ENCODE assay signal across 17 mouse cellular contexts in the genomic region with DNA sequence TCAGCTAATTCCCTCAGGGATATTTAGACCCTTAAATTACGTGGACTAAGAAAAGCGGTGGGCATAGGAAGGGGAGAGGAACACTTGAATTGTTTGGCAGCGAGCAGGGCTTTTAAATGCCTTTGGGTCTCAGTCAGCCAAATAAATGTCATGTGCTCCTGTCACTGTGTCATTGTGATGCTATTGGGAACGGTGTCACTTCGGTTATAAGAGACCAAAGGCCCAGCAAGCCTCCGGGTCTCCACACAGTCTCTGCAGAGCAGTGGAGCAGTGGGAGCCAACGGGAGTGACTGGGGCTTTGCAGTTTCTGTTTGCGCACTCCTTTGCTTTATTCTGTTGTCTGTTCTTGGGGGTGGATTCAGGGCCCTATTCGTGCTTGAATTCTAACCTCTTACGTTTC. TPM values are rescaled to one million over a fixed set of nuclear protein-coding genes. Genes with fewer than 3 reads are reported as not detected.
DNase-seq lines count a peak whose midpoint lies in the region; ATAC-seq and TF ChIP-seq lines count a peak whose summit lies in the region.
"Had no signal": no experiment of that assay in that cellular context is flagged by ENCODE, and none has a peak within 500 bp of the region (broad histone marks: within the 10 kb centered on the region; RNA-seq: fewer than 3 reads in every experiment).

No protein-coding gene starts in this region.

- H3K27ac ChIP-seq in forebrain, embryonic 10.5 days: peak overlapping the region; percentile 57; the same call in 1 of the 2 replicates
- H3K27ac ChIP-seq in forebrain, embryonic 12.5 days: no peak overlapping the region
- H3K27ac ChIP-seq in heart, postnatal 0 days (ENCODE audit: low read depth): no peak overlapping the region
- no peak overlapping the region for H3K27ac ChIP-seq in heart, adult 2 months
- H3K27ac ChIP-seq in lung, embryonic 16.5 days (ENCODE audit: low read length): 0 out of 2 replicates have a peak overlapping the region, but pooled peaks have one; percentile 4
- peak overlapping the region; percentile 80 for H3K27ac ChIP-seq in limb, embryonic 15.5 days
- H3K27ac ChIP-seq: hindbrain, embryonic 14.5 days had no signal

- no peak for TF ChIP-seq EP300 in heart, postnatal 0 days (IDR thresholded peaks at IDR 0.05; ENCODE audit: low read depth)
- TF ChIP-seq EP300 in heart, adult 2 months (IDR thresholded peaks at IDR 0.05; ENCODE audit: insufficient read depth, low read depth, low read length): no peak

- intact Hi-C loops in heart, adult 2 months (cut with DNase I): no loop called here

- H3K36me3 ChIP-seq in forebrain, embryonic 10.5 days (replicated peaks): peaks cover 14% of the 10 kb centered on the region; the same call in 1 of the 2 replicates
- H3K36me3 ChIP-seq in forebrain, embryonic 12.5 days (replicated peaks): no peaks in the 10 kb centered on the region
- no peaks in the 10 kb centered on the region for H3K36me3 ChIP-seq in heart, postnatal 0 days (replicated peaks; ENCODE audit: control insufficient read depth, insufficient read depth, low read length)
- no peaks in the 10 kb centered on the region for H3K36me3 ChIP-seq in heart, adult 2 months (ENCODE audit: control insufficient read depth, insufficient read depth, low read length)
- H3K36me3 ChIP-seq in lung, embryonic 16.5 days (ENCODE audit: control insufficient read depth, insufficient read depth, low read length): peaks cover 2% of the 10 kb centered on the region; the same call in 1 of the 2 replicates
- peaks cover 13% of the 10 kb centered on the region for H3K36me3 ChIP-seq in limb, embryonic 15.5 days

- H3K4me1 ChIP-seq in forebrain, embryonic 10.5 days: peaks cover 63% of the 10 kb centered on the region
- peaks cover 22% of the 10 kb centered on the region; the same call in 1 of the 2 replicates for H3K4me1 ChIP-seq in forebrain, embryonic 12.5 days
- H3K4me1 ChIP-seq in heart, postnatal 0 days (ENCODE audit: control insufficient read depth, insufficient read depth): peaks cover 7% of the 10 kb centered on the region; the same call in 1 of the 2 replicates
- H3K4me1 ChIP-seq in heart, adult 2 months (ENCODE audit: control insufficient read depth, insufficient read depth, low read length): no peaks in the 10 kb centered on the region
- H3K4me1 ChIP-seq in lung, embryonic 16.5 days (replicated peaks; ENCODE audit: control insufficient read depth, insufficient read depth, low read length): peaks cover 21% of the 10 kb centered on the region
- no peaks in the 10 kb centered on the region for H3K4me1 ChIP-seq in lung, adult 2 months (ENCODE audit: control insufficient read depth, insufficient read depth, low read length)
- H3K4me1 ChIP-seq in limb, embryonic 15.5 days: peaks cover 69% of the 10 kb centered on the region

- H3K27me3 ChIP-seq in forebrain, embryonic 10.5 days (ENCODE audit: poor library complexity, severe bottlenecking): no peaks in the 10 kb centered on the region
- no peaks in the 10 kb centered on the region for H3K27me3 ChIP-seq in forebrain, embryonic 12.5 days
- H3K27me3 ChIP-seq in heart, postnatal 0 days (ENCODE audit: control insufficient read depth, insufficient read depth, low read length): no peaks in the 10 kb centered on the region
- H3K27me3 ChIP-seq in heart, adult 2 months (ENCODE audit: control insufficient read depth, insufficient read depth, low read length): no peaks in the 10 kb centered on the region
- no peaks in the 10 kb centered on the region for H3K27me3 ChIP-seq in lung, embryonic 16.5 days (ENCODE audit: control insufficient read depth, insufficient read depth, low read depth, low read length)
- H3K27me3 ChIP-seq in limb, embryonic 15.5 days: no peaks in the 10 kb centered on the region

- DNase-seq in forebrain, embryonic 10.5 days (ENCODE audit: extremely low spot score, low spot score): no peak
- peak; percentile 33 for DNase-seq in heart, postnatal 0 days (ENCODE audit: low spot score)
- no peak for DNase-seq in heart, adult 2 months
- DNase-seq in lung, adult 2 months: no peak
- DNase-seq: adrenal gland, postnatal 14 days; cerebellum, adult 9-10 months; gastrocnemius, postnatal 10 days; layer of hippocampus, postnatal 36 days; lung, postnatal 10 days; thymus, postnatal 4 days had no signal

- no peak overlapping the region for H3K4me2 ChIP-seq in forebrain, embryonic 12.5 days
- H3K4me2 ChIP-seq in heart, postnatal 0 days (ENCODE audit: low read depth, low read length): no peak overlapping the region
- no peak overlapping the region for H3K4me2 ChIP-seq in lung, embryonic 16.5 days (ENCODE audit: low read depth, low read length)
- no peak overlapping the region for H3K4me2 ChIP-seq in limb, embryonic 15.5 days
- H3K4me2 ChIP-seq: hindbrain, embryonic 14.5 days had no signal

- ATAC-seq in forebrain, embryonic 12.5 days (ENCODE audit: low FRiP score): no peak
- peak; percentile 47; the same call in 1 of the 2 replicates for ATAC-seq in heart, postnatal 0 days (ENCODE audit: insufficient read depth, low read depth)
- ATAC-seq in lung, embryonic 16.5 days (ENCODE audit: low read depth): peak; percentile 54; the same call in 1 of the 2 replicates
- no peak for ATAC-seq in limb, embryonic 15.5 days (ENCODE audit: insufficient number of reproducible peaks, low FRiP score, low TSS enrichment, low read depth)
- no peak for ATAC-seq in monocyte, adult 5-6 weeks (replicated peaks; ENCODE audit: insufficient number of reproducible peaks, low FRiP score, low TSS enrichment, poor library complexity, severe bottlenecking)

- H3K9me3 ChIP-seq in forebrain, embryonic 10.5 days: no peaks in the 10 kb centered on the region
- H3K9me3 ChIP-seq in forebrain, embryonic 12.5 days: no peaks in the 10 kb centered on the region
- H3K9me3 ChIP-seq in heart, postnatal 0 days (replicated peaks; ENCODE audit: control insufficient read depth, low read length): no peaks in the 10 kb centered on the region
- no peaks in the 10 kb centered on the region for H3K9me3 ChIP-seq in lung, embryonic 16.5 days (ENCODE audit: control insufficient read depth, low read length)
- no peaks in the 10 kb centered on the region for H3K9me3 ChIP-seq in limb, embryonic 15.5 days

- no peak for TF ChIP-seq CTCF in heart, postnatal 0 days (IDR thresholded peaks at IDR 0.05; ENCODE audit: low read depth)
- TF ChIP-seq CTCF in heart, adult 2 months (IDR thresholded peaks at IDR 0.05): no peak
- TF ChIP-seq CTCF in lung, adult 2 months (IDR thresholded peaks at IDR 0.05; ENCODE audit: insufficient read depth, low read length): no peak

- 45% methylated on average over 10 of the region's 10 CpGs for WGBS in forebrain, embryonic 10.5 days
- WGBS in forebrain, embryonic 12.5 days: 31% methylated on average over 10 of the region's 10 CpGs
- 45% methylated on average over 10 of the region's 10 CpGs for WGBS in heart, postnatal 0 days
- 56% methylated on average over 10 of the region's 10 CpGs for WGBS in heart, adult 2 months
- 29% methylated on average over 10 of the region's 10 CpGs for WGBS in lung, embryonic 16.5 days
- 45% methylated on average over 10 of the region's 10 CpGs for WGBS in lung, adult 2 months
- 34% methylated on average over 10 of the region's 10 CpGs for WGBS in limb, embryonic 15.5 days

- H3K4me3 ChIP-seq in forebrain, embryonic 10.5 days: no peak overlapping the region
- no peak overlapping the region for H3K4me3 ChIP-seq in forebrain, embryonic 12.5 days (replicated peaks)
- no peak overlapping the region for H3K4me3 ChIP-seq in heart, postnatal 0 days (ENCODE audit: low read depth, low read length)
- no peak overlapping the region for H3K4me3 ChIP-seq in heart, adult 2 months
- no peak overlapping the region for H3K4me3 ChIP-seq in lung, embryonic 16.5 days (ENCODE audit: low read length)
- H3K4me3 ChIP-seq in lung, adult 2 months (replicated peaks; ENCODE audit: extremely low read depth, low read depth, low read length): no peak overlapping the region
- no peak overlapping the region for H3K4me3 ChIP-seq in limb, embryonic 15.5 days

- no peak for TF ChIP-seq POLR2A in heart, adult 2 months (IDR thresholded peaks at IDR 0.05; ENCODE audit: insufficient read depth, low read depth, low read length)
- TF ChIP-seq POLR2A in lung, adult 2 months (IDR thresholded peaks at IDR 0.05; ENCODE audit: borderline replicate concordance, extremely low read depth, low read depth, low read length): no peak

- no peaks in the 10 kb centered on the region for H3K79me2 ChIP-seq in heart, adult 2 months (replicated peaks; ENCODE audit: control insufficient read depth, insufficient read depth, low read length)

- no peak overlapping the region for H3K9ac ChIP-seq in forebrain, embryonic 12.5 days
- no peak overlapping the region for H3K9ac ChIP-seq in heart, postnatal 0 days (replicated peaks; ENCODE audit: low read depth, low read length)
- H3K9ac ChIP-seq in heart, adult 2 months (ENCODE audit: low read depth, low read length): no peak overlapping the region
- H3K9ac ChIP-seq in lung, embryonic 16.5 days (ENCODE audit: low read length): no peak overlapping the region
- no peak overlapping the region for H3K9ac ChIP-seq in limb, embryonic 15.5 days
- H3K9ac ChIP-seq: hindbrain, embryonic 14.5 days had no signal

RNA-seq across cellular contexts. Expression of gene Prrx2, which starts 39.7 kb away (rescaled TPM):
- 27.7 and 31.9 TPM in 2 replicates for polyA plus RNA-seq in forebrain, embryonic 10.5 days (2016; fragmentation: Nextera tagmentation; extraction: Ambion mirVana)
- polyA plus RNA-seq in forebrain, embryonic 12.5 days (2016; fragmentation: Nextera tagmentation; extraction: Ambion mirVana): 16.0 and 19.8 TPM in 2 replicates
- 8.0 and 24.0 TPM in 2 replicates for total RNA-seq in heart, postnatal 0 days (2014; rRNA removed; ENCODE audit: low replicate concordance)
- 3.6 and 4.1 TPM in 2 replicates for polyA plus RNA-seq in heart, postnatal 0 days (2015; fragmentation: Nextera tagmentation; extraction: Ambion mirVana)
- total RNA-seq in heart, adult 2 months (2021): under 1 TPM; 0.75 to 0.84 TPM
- 1.6 and 2.4 TPM in 2 replicates for polyA plus RNA-seq in heart, adult 2 months (2012; rRNA removed)
- 7.2 and 9.4 TPM in 2 replicates for polyA plus RNA-seq in lung, embryonic 16.5 days (2015; fragmentation: Nextera tagmentation; extraction: Ambion mirVana)
- 6.2 and 6.6 TPM in 2 replicates for polyA plus RNA-seq in lung, adult 2 months (2012; rRNA removed)
- 47.6 and 65.0 TPM in 2 replicates for polyA plus RNA-seq in limb, embryonic 15.5 days (2015; fragmentation: Nextera tagmentation; extraction: Ambion mirVana)
- total RNA-seq in monocyte, adult 5-6 weeks (2017): not detected in 3 replicates
- total RNA-seq: liver, adult 2 months; megakaryocyte-erythroid progenitor cell, adult 5-6 weeks had no signal
- polyA plus RNA-seq: liver, adult 2 months had no signal

RNA-seq across cellular contexts. Expression of gene Asb6, which starts 44.3 kb away (rescaled TPM):
- 47.5 and 51.2 TPM in 2 replicates for polyA plus RNA-seq in forebrain, embryonic 10.5 days (2016; fragmentation: Nextera tagmentation; extraction: Ambion mirVana)
- polyA plus RNA-seq in forebrain, embryonic 12.5 days (2016; fragmentation: Nextera tagmentation; extraction: Ambion mirVana): 36.4 and 39.4 TPM in 2 replicates
- total RNA-seq in heart, postnatal 0 days (2014; rRNA removed; ENCODE audit: low replicate concordance): 16.2 and 20.0 TPM in 2 replicates
- polyA plus RNA-seq in heart, postnatal 0 days (2015; fragmentation: Nextera tagmentation; extraction: Ambion mirVana): 12.4 and 13.0 TPM in 2 replicates
- 1 to 10 TPM; 7.8 to 8.1 TPM for total RNA-seq in heart, adult 2 months (2021)
- 12.8 and 13.6 TPM in 2 replicates for polyA plus RNA-seq in heart, adult 2 months (2012; rRNA removed)
- polyA plus RNA-seq in lung, embryonic 16.5 days (2015; fragmentation: Nextera tagmentation; extraction: Ambion mirVana): 32.7 and 33.5 TPM in 2 replicates
- 42.0 and 44.8 TPM in 2 replicates for polyA plus RNA-seq in lung, adult 2 months (2012; rRNA removed)
- polyA plus RNA-seq in limb, embryonic 15.5 days (2015; fragmentation: Nextera tagmentation; extraction: Ambion mirVana): 32.8 and 34.4 TPM in 2 replicates
- total RNA-seq in monocyte, adult 5-6 weeks (2017): 20.4 to 45.6 TPM (median 27.7 TPM) in 3 replicates

RNA-seq across cellular contexts. Expression of gene Ptges, which starts 55.2 kb away (rescaled TPM):
- polyA plus RNA-seq in forebrain, embryonic 10.5 days (2016; fragmentation: Nextera tagmentation; extraction: Ambion mirVana): 5.1 and 7.3 TPM in 2 replicates
- polyA plus RNA-seq in forebrain, embryonic 12.5 days (2016; fragmentation: Nextera tagmentation; extraction: Ambion mirVana): 2.5 and 2.7 TPM in 2 replicates
- total RNA-seq in heart, postnatal 0 days (2014; rRNA removed; ENCODE audit: low replicate concordance): 1.1 and 1.5 TPM in 2 replicates
- polyA plus RNA-seq in heart, postnatal 0 days (2015; fragmentation: Nextera tagmentation; extraction: Ambion mirVana): 1.2 and 1.4 TPM in 2 replicates
- total RNA-seq in heart, adult 2 months (2021): 1 to 10 TPM; 2.5 to 2.8 TPM
- 4.8 and 6.6 TPM in 2 replicates for polyA plus RNA-seq in heart, adult 2 months (2012; rRNA removed)
- polyA plus RNA-seq in lung, embryonic 16.5 days (2015; fragmentation: Nextera tagmentation; extraction: Ambion mirVana): 27.9 and 30.3 TPM in 2 replicates
- polyA plus RNA-seq in lung, adult 2 months (2012; rRNA removed): 39.2 and 42.3 TPM in 2 replicates
- polyA plus RNA-seq in limb, embryonic 15.5 days (2015; fragmentation: Nextera tagmentation; extraction: Ambion mirVana): 27.6 and 35.3 TPM in 2 replicates
- total RNA-seq in monocyte, adult 5-6 weeks (2017): 0.10 to 4.4 TPM (median 0.11 TPM) in 3 replicates

Comparison
In these comparisons a context has a peak if more than half of its experiments do, and no peak if none do; other contexts are left out.
1. H3K27ac ChIP-seq: peak in forebrain, embryonic 10.5 days (single experiment), lung, embryonic 16.5 days (single experiment) and limb, embryonic 15.5 days (single experiment); none in forebrain, embryonic 12.5 days (single experiment), heart, postnatal 0 days (single experiment) and heart, adult 2 months (single experiment).
2. ATAC-seq: peak in heart, postnatal 0 days (single experiment) and lung, embryonic 16.5 days (single experiment); none in forebrain, embryonic 12.5 days (single experiment), limb, embryonic 15.5 days (single experiment) and monocyte, adult 5-6 weeks (single experiment).